Comparison of ENCODE assay signal across 20 mouse cellular contexts in the genomic region with DNA sequence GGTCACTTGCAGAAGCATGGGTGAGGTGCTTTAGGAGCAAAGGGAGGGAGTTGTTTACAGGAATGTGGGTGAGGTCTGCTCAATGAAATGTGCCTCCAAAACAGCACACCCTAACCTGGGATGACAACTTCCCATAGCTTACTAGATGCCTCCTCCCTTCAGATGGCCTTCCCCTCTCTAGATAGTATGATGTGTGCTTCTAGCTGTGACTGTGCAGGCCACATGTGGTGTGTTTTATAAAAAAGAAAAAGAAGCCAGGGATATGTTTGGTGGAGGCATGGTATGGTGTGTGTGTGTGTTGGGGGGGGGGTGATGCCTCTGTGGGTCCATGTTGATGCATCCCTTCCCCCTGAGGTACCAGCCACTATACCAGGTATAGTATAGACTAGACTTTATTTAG. TPM values are rescaled to one million over a fixed set of nuclear protein-coding genes. Genes with fewer than 3 reads are reported as not detected.
DNase-seq lines count a peak whose midpoint lies in the region; ATAC-seq lines count a peak whose summit lies in the region.
"Had no signal": no experiment of that assay in that cellular context is flagged by ENCODE, and none has a peak within 500 bp of the region (broad histone marks: within the 10 kb centered on the region; RNA-seq: fewer than 3 reads in every experiment).

No protein-coding gene starts in this region.

- H3K4me3 ChIP-seq in heart, embryonic 10.5 days = no peak overlapping the region
- H3K4me3 ChIP-seq in midbrain, embryonic 10.5 days = no peak overlapping the region
- H3K4me3 ChIP-seq: embryonic facial prominence, embryonic 12.5 days; embryonic facial prominence, embryonic 15.5 days; heart, embryonic 13.5 days; hindbrain, embryonic 12.5 days; hindbrain, embryonic 15.5 days had no signal

- 0 out of 2 replicates have a peak, but pooled peaks have one; percentile 1 for ATAC-seq in megakaryocyte, adult 5-6 weeks (ENCODE audit: poor library complexity, severe bottlenecking)
- ATAC-seq in megakaryocyte-erythroid progenitor cell, adult 5-6 weeks (replicated peaks; ENCODE audit: low FRiP score, low TSS enrichment, poor library complexity, severe bottlenecking) = 0 out of 2 replicates have a peak, but pooled peaks have one; percentile 20
- ATAC-seq: activated CD4-positive, CD25-positive, alpha-beta regulatory T cell, adult 4 months; CD4-positive, CD25-positive, alpha-beta regulatory T cell, adult 4 months; forebrain, embryonic 14.5 days; forebrain, postnatal 0 days had no signal

- no peaks in the 10 kb centered on the region for H3K27me3 ChIP-seq in heart, embryonic 10.5 days (ENCODE audit: insufficient read depth, poor library complexity, severe bottlenecking)
- H3K27me3 ChIP-seq in midbrain, embryonic 10.5 days (ENCODE audit: low read depth, poor library complexity, severe bottlenecking) = no peaks in the 10 kb centered on the region
- H3K27me3 ChIP-seq: embryonic facial prominence, embryonic 12.5 days; embryonic facial prominence, embryonic 15.5 days; heart, embryonic 13.5 days; hindbrain, embryonic 12.5 days; hindbrain, embryonic 15.5 days had no signal

- H3K36me3 ChIP-seq in heart, embryonic 10.5 days = no peaks in the 10 kb centered on the region
- H3K36me3 ChIP-seq in midbrain, embryonic 10.5 days = no peaks in the 10 kb centered on the region
- H3K36me3 ChIP-seq: embryonic facial prominence, embryonic 12.5 days; embryonic facial prominence, embryonic 15.5 days; heart, embryonic 13.5 days; hindbrain, embryonic 12.5 days; hindbrain, embryonic 15.5 days had no signal

- H3K4me1 ChIP-seq in heart, embryonic 10.5 days = no peaks in the 10 kb centered on the region; the same call in 1 of the 2 replicates
- H3K4me1 ChIP-seq in midbrain, embryonic 10.5 days = no peaks in the 10 kb centered on the region
- H3K4me1 ChIP-seq: embryonic facial prominence, embryonic 12.5 days; hindbrain, embryonic 15.5 days had no signal

- DNase-seq in heart, embryonic 10.5 days (ENCODE audit: low spot score) = peak; percentile 70
- DNase-seq in heart, adult 8-10 months (ENCODE audit: low spot score) = no peak
- DNase-seq in midbrain, embryonic 10.5 days (ENCODE audit: low spot score) = no peak
- no peak for DNase-seq in adrenal gland, postnatal 10 days
- DNase-seq: adrenal gland, adult 8-10 months; cerebellum, adult 11 months; cerebellum, adult 2 months; cerebellum, adult 9-11 months; cerebellum, postnatal 25 days; forebrain, postnatal 0 days had no signal

- no peak overlapping the region for H3K27ac ChIP-seq in heart, embryonic 10.5 days
- no peak overlapping the region for H3K27ac ChIP-seq in midbrain, embryonic 10.5 days (replicated peaks)
- H3K27ac ChIP-seq: embryonic facial prominence, embryonic 12.5 days; embryonic facial prominence, embryonic 15.5 days; heart, embryonic 13.5 days; hindbrain, embryonic 12.5 days; hindbrain, embryonic 15.5 days had no signal

- H3K9me3 ChIP-seq in heart, embryonic 10.5 days = no peaks in the 10 kb centered on the region
- H3K9me3 ChIP-seq in midbrain, embryonic 10.5 days (replicated peaks) = no peaks in the 10 kb centered on the region
- H3K9me3 ChIP-seq: embryonic facial prominence, embryonic 12.5 days; embryonic facial prominence, embryonic 15.5 days; heart, embryonic 13.5 days; hindbrain, embryonic 12.5 days; hindbrain, embryonic 15.5 days had no signal

RNA-seq across cellular contexts. Expression of a gene that starts 42.9 kb away (rescaled TPM):
- polyA plus RNA-seq in heart, embryonic 10.5 days (2016; fragmentation: Nextera tagmentation; extraction: Ambion mirVana) = 26.1 and 28.0 TPM in 2 replicates
- 10 to 100 TPM; 14.5 to 18.6 (median 15.7) TPM for total RNA-seq in heart, adult 8-10 months (2022)
- total RNA-seq in megakaryocyte, adult 5-6 weeks (2015) = 12.6 and 17.4 TPM in 2 replicates
- 12.0 and 16.1 TPM in 2 replicates for total RNA-seq in megakaryocyte, adult 5-6 weeks (2017)
- 12.5 and 27.3 TPM in 2 replicates for total RNA-seq in megakaryocyte-erythroid progenitor cell, adult 5-6 weeks (2014; fragmentation: Nextera tagmentation)
- total RNA-seq in megakaryocyte-erythroid progenitor cell, adult 5-6 weeks (2017) = 8.7 and 18.9 TPM in 2 replicates
- polyA plus RNA-seq in midbrain, embryonic 10.5 days (2016; fragmentation: Nextera tagmentation; extraction: Ambion mirVana) = 29.5 and 37.2 TPM in 2 replicates
- 10 to 100 TPM; 20.1 to 21.0 TPM for total RNA-seq in adrenal gland, postnatal 10 days (2021)
